Mouse (Mus musculus): ENCODE measurements around the gene Ryr3. TPM values are rescaled to one million over a fixed set of nuclear protein-coding genes. Genes with fewer than 3 reads are reported as not detected.

The Ryr3 gene
- polyA plus RNA-seq, 1 experiment: not detected

- Histone ChIP-seq H3K4me3 (replicated peaks) (no peak overlapping the region), H3K4me1 (peaks cover 6% of the 10 kb centered on the region), H3K27me3 (replicated peaks) (no peaks in the 10 kb centered on the region), H3K9me3 (no peaks in the 10 kb centered on the region), H3K36me3 (replicated peaks; ENCODE audit: low read length) (no peaks in the 10 kb centered on the region)
- TF ChIP-seq FLI1 (IDR thresholded peaks at IDR 0.05; ENCODE audit: low read length) (no peak), GATA1 (IDR thresholded peaks at IDR 0.05; ENCODE audit: borderline replicate concordance, low read length) (no peak)
These were observed 563.1 kb downstream of the Ryr3 start for GRCm38 (mm10) chr2:112653836-112654235.

DNA sequence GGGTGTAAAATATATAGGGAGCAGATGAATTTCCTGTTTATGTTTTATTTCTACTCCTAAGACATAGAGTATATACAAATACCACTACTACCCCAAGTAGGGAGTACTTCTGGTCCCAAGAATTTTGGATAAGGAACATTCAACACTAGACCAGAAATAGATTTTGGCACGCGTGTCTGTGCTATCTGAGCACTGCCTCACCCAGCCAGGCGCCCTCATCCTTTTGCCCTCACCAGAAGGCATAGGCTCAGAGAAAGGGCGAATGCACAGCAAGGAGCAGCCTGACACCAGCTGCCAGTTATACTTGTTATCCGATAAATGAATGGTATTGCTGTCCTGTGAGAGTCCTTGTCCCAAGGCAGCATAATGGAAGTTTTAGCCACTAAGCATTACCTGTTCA lies 579.7 kb downstream of the Ryr3 start:
- Histone ChIP-seq H3K4me1 (no peaks in the 10 kb centered on the region), H3K9me3 (no peaks in the 10 kb centered on the region)

DNA sequence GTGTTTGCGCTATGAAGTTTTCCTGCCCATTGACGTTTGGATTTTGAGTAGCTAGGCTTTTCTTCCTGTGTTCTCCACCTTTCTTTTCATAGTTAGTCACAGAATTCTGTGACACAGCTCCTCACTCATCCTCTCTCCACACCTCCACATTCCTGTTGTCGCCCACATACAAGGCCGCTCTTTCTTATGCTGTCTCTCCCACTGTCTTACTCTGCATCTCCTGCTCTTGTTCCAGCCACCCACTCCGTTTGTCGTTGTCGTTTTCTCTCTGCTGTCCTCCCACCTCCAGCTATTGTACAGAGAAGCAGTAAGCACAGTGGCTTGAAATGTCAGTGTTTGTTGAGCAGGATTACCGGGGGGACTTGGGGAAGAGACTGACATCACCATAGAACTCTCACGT lies 584.4 kb downstream of the Ryr3 start:
- Histone ChIP-seq H3K4me3 (replicated peaks) (no peak overlapping the region), H3K27me3 (replicated peaks) (no peaks in the 10 kb centered on the region), H3K4me1 (no peaks in the 10 kb centered on the region), H3K9me3 (no peaks in the 10 kb centered on the region), H3K36me3 (replicated peaks; ENCODE audit: low read length) (peaks cover 9% of the 10 kb centered on the region)
- TF ChIP-seq FLI1 (IDR thresholded peaks at IDR 0.05; ENCODE audit: low read length): no peak
- TF ChIP-seq GATA1 (IDR thresholded peaks at IDR 0.05; ENCODE audit: borderline replicate concordance, low read length): no peak

More for the DNA sequence above, 579.7 kb downstream of the Ryr3 start:
- no peak for TF ChIP-seq GATA1 (IDR thresholded peaks at IDR 0.05; ENCODE audit: borderline replicate concordance, low read length)
- no peak for TF ChIP-seq FLI1 (IDR thresholded peaks at IDR 0.05; ENCODE audit: low read length)
- H3K36me3 ChIP-seq (replicated peaks; ENCODE audit: low read length): no peaks in the 10 kb centered on the region
- no peak overlapping the region for H3K4me3 ChIP-seq (replicated peaks)
- H3K27me3 ChIP-seq (replicated peaks): no peaks in the 10 kb centered on the region

DNA sequence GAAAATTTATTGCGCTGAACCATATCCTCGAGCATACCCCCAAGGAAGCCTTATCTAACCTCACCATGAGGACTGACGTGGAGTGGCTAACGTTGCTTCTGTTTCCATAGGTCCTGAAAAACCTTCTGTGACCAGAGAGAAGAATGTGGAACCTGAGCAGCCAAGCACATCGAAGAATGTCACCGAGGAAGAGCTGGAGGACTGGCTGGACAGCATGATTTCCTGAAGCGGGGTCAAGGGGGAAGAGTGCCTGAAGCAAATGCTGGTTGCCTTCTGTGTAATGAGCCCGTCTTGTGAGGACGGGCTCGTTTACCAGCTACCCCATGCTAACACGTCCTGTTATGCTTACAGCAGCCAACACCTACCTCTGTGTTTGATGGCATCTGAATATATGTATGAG lies 586.2 kb downstream of the Ryr3 start:
- Histone ChIP-seq H3K27me3 (replicated peaks) (no peaks in the 10 kb centered on the region), H3K4me1 (no peaks in the 10 kb centered on the region), H3K4me3 (replicated peaks) (no peak overlapping the region), H3K36me3 (replicated peaks; ENCODE audit: low read length) (peaks cover 9% of the 10 kb centered on the region), H3K9me3 (no peaks in the 10 kb centered on the region)
- TF ChIP-seq GATA1 (IDR thresholded peaks at IDR 0.05; ENCODE audit: borderline replicate concordance, low read length): no peak
- no peak for TF ChIP-seq FLI1 (IDR thresholded peaks at IDR 0.05; ENCODE audit: low read length)

DNA sequence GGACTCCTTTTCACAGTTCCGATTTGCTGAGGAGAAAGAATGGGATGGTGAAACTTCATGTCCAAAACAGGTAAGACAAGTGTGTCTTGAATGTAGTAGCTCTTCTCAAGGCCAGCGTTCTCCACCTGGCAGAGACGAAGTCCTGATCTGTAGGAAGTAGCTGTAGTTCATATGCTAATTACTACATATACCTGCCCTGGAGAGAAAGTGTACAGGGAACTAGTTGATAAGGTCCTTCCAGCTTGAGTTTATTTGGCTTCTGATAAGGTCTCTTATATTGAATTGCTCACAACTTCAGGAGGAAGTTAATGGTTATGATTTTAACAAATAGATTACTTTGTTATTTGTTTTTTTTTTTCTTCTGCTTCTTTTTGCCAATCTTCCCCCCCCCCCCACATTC lies 591.7 kb downstream of the Ryr3 start:
- H3K4me3 ChIP-seq (replicated peaks): no peak overlapping the region
- no peaks in the 10 kb centered on the region for H3K9me3 ChIP-seq
- no peaks in the 10 kb centered on the region for H3K4me1 ChIP-seq
- no peaks in the 10 kb centered on the region for H3K27me3 ChIP-seq (replicated peaks)
- H3K36me3 ChIP-seq (replicated peaks; ENCODE audit: low read length): no peaks in the 10 kb centered on the region
- no peak for TF ChIP-seq FLI1 (IDR thresholded peaks at IDR 0.05; ENCODE audit: low read length)
- no peak for TF ChIP-seq GATA1 (IDR thresholded peaks at IDR 0.05; ENCODE audit: borderline replicate concordance, low read length)

GRCm38 (mm10) chr2:112617206-112617605 lies 599.7 kb downstream of the Ryr3 start:
- H3K4me1 ChIP-seq: no peaks in the 10 kb centered on the region
- peaks cover 8% of the 10 kb centered on the region; the same call in 1 of the 2 replicates for H3K9me3 ChIP-seq
- TF ChIP-seq FLI1 (IDR thresholded peaks at IDR 0.05; ENCODE audit: low read length): no peak
- no peak for TF ChIP-seq GATA1 (IDR thresholded peaks at IDR 0.05; ENCODE audit: borderline replicate concordance, low read length)
- no peaks in the 10 kb centered on the region for H3K36me3 ChIP-seq (replicated peaks; ENCODE audit: low read length)
- H3K4me3 ChIP-seq (replicated peaks): no peak overlapping the region
- H3K27me3 ChIP-seq (replicated peaks): no peaks in the 10 kb centered on the region

- H3K9me3 ChIP-seq: peaks cover 20% of the 10 kb centered on the region
- H3K4me3 ChIP-seq (replicated peaks): no peak overlapping the region
- no peak for TF ChIP-seq GATA1 (IDR thresholded peaks at IDR 0.05; ENCODE audit: borderline replicate concordance, low read length)
- no peak for TF ChIP-seq FLI1 (IDR thresholded peaks at IDR 0.05; ENCODE audit: low read length)
- H3K27me3 ChIP-seq (replicated peaks): no peaks in the 10 kb centered on the region
- no peaks in the 10 kb centered on the region for H3K36me3 ChIP-seq (replicated peaks; ENCODE audit: low read length)
- H3K4me1 ChIP-seq: no peaks in the 10 kb centered on the region
These were observed 602.5 kb downstream of the Ryr3 start for GRCm38 (mm10) chr2:112614375-112614774.

GRCm38 (mm10) chr2:112612628-112613027 lies 604.3 kb downstream of the Ryr3 start:
- H3K36me3 ChIP-seq (replicated peaks; ENCODE audit: low read length): no peaks in the 10 kb centered on the region
- TF ChIP-seq GATA1 (IDR thresholded peaks at IDR 0.05; ENCODE audit: borderline replicate concordance, low read length) (no peak), FLI1 (IDR thresholded peaks at IDR 0.05; ENCODE audit: low read length) (no peak)
- peaks cover 20% of the 10 kb centered on the region for H3K9me3 ChIP-seq
- no peak overlapping the region for H3K4me3 ChIP-seq (replicated peaks)
- no peaks in the 10 kb centered on the region for H3K4me1 ChIP-seq
- H3K27me3 ChIP-seq (replicated peaks): no peaks in the 10 kb centered on the region

DNA sequence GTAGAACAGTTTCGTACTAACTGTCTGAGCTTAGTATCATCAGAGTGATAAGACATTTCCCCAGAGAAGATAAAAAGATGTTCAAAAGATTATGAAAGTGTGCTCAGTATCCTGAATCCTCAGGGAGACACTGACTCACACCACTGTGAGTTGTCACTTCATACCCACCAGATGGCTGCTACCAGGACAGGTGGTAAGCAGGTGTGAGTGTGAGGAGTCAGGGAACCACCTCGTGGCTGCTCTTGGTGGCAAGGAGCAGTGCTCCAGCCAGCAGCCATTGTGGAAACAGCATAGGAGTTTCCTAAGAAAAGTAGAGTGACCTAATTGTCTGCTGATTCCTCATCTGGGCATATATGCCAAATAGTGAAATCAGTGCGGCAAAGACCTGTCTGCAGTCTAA lies 610.4 kb downstream of the Ryr3 start:
- peaks cover 10% of the 10 kb centered on the region for H3K9me3 ChIP-seq
- H3K27me3 ChIP-seq (replicated peaks): no peaks in the 10 kb centered on the region
- no peak overlapping the region for H3K4me3 ChIP-seq (replicated peaks)
- no peaks in the 10 kb centered on the region for H3K4me1 ChIP-seq
- H3K36me3 ChIP-seq (replicated peaks; ENCODE audit: low read length): no peaks in the 10 kb centered on the region
- TF ChIP-seq FLI1 (IDR thresholded peaks at IDR 0.05; ENCODE audit: low read length) (no peak), GATA1 (IDR thresholded peaks at IDR 0.05; ENCODE audit: borderline replicate concordance, low read length) (no peak)

DNA sequence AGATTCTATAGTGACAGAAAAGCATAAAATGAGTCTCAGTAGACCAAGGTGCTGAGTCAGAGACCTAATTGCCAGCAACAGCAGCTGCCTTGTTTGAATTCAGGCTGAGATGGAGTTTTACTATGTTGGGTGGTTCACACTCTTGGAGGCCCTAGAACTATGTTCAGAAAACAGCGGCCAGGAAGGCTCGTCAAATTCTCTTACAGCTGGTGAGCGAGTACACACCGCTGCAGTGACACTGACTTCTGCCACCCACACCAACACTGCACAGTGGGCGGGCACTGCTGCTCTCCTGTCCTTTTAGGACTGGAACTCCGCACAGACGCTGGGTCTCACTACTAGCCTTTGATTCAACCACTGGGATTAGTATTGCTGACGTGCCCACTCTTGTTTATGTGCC lies 614.4 kb downstream of the Ryr3 start:
- Histone ChIP-seq H3K9me3 (no peaks in the 10 kb centered on the region), H3K36me3 (replicated peaks; ENCODE audit: low read length) (no peaks in the 10 kb centered on the region), H3K4me1 (no peaks in the 10 kb centered on the region), H3K27me3 (replicated peaks) (no peaks in the 10 kb centered on the region), H3K4me3 (replicated peaks) (no peak overlapping the region)
- no peak for TF ChIP-seq GATA1 (IDR thresholded peaks at IDR 0.05; ENCODE audit: borderline replicate concordance, low read length)
- TF ChIP-seq FLI1 (IDR thresholded peaks at IDR 0.05; ENCODE audit: low read length): no peak

DNA sequence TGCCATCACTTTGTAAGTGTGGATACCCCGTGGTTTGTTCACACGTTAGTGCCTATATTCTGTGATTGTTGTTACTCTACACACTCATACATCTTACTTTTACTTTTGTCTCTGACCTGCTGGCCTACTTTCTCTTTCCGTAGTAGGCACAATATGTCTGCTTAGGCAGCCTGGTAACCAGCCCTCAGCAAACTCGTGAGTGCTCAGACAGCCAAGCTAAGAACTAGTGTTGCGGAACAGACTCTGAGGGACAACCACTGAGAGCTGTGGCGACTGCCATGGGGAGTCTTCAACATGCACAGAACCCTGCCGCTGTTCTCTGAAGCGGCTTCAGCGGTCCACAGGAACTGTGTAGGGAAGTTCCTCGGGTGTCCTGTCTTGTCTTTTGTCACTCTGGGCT lies 616.7 kb downstream of the Ryr3 start:
- no peaks in the 10 kb centered on the region for H3K9me3 ChIP-seq
- no peak for TF ChIP-seq FLI1 (IDR thresholded peaks at IDR 0.05; ENCODE audit: low read length)
- TF ChIP-seq GATA1 (IDR thresholded peaks at IDR 0.05; ENCODE audit: borderline replicate concordance, low read length): no peak
- no peaks in the 10 kb centered on the region for H3K4me1 ChIP-seq
- H3K27me3 ChIP-seq (replicated peaks): no peaks in the 10 kb centered on the region
- H3K36me3 ChIP-seq (replicated peaks; ENCODE audit: low read length): no peaks in the 10 kb centered on the region
- no peak overlapping the region for H3K4me3 ChIP-seq (replicated peaks)

All from megakaryocyte, embryonic 14.5 days (primary cell).